Mouse (Mus musculus) kidney, embryonic 15.5 days (tissue): ENCODE results near the gene Gm10974. TPM values are rescaled to one million over a fixed set of nuclear protein-coding genes. Genes with fewer than 3 reads are reported as not detected.

Experiments used
- ATAC-seq: fragments of 200-750 bp; cut with Nextera tagmentation; replicated peaks from 2 replicates; pipeline ENCODE4 v1.8.0; 2017; ENCODE audit warnings: moderate TSS enrichment; ENCODE audit not compliant: low FRiP score
- H3K27ac ChIP-seq: fragments of 300-500 bp; sonication (generic); 2 replicates; pipeline ENCODE4 v1.5.1; 2015; ENCODE audit warnings: mild to moderate bottlenecking, inconsistent platforms
- H3K27me3 ChIP-seq: fragments of 300-500 bp; sonication (generic); 2 replicates; pipeline ENCODE4 v1.6.1; 2015; ENCODE audit warnings: inconsistent platforms
- H3K36me3 ChIP-seq: fragments of 300-500 bp; sonication (generic); 2 replicates; pipeline ENCODE4 v1.6.1; 2015; ENCODE audit warnings: inconsistent platforms
- H3K4me1 ChIP-seq: fragments of 300-500 bp; sonication (generic); 2 replicates; pipeline ENCODE4 v1.6.1; 2015; ENCODE audit warnings: inconsistent platforms
- H3K4me2 ChIP-seq: fragments of 300-500 bp; sonication (generic); 2 replicates; pipeline ENCODE4 v1.6.1; 2015; ENCODE audit warnings: moderate library complexity, mild to moderate bottlenecking, inconsistent platforms
- H3K4me3 ChIP-seq: fragments of 300-500 bp; sonication (generic); replicated peaks from 2 replicates; pipeline ENCODE4 v1.5.1; 2015; ENCODE audit warnings: mild to moderate bottlenecking, inconsistent platforms
- H3K9ac ChIP-seq: fragments of 300-500 bp; sonication (generic); 2 replicates; pipeline ENCODE4 v1.6.1; 2015; ENCODE audit warnings: mild to moderate bottlenecking, inconsistent platforms
- H3K9me3 ChIP-seq: fragments of 300-500 bp; sonication (generic); replicated peaks from 2 replicates; pipeline ENCODE4 v1.6.1; 2016; ENCODE audit warnings: inconsistent platforms
- WGBS: fragments of 180-500 bp; shearing (Covaris S2); methylation state at CpG from one replicate; pipeline ENCODE4 v1.1.7; 2015; ENCODE audit warnings: mixed read lengths; 5-methylcytosine and 5-hydroxymethylcytosine counted together
- polyA plus RNA-seq: library from polyadenylated mRNA; unstranded; fragments of >200 nt; fragmentation: Nextera tagmentation; extraction: Ambion mirVana; gene quantifications from 2 replicates; pipeline ENCODE4 v1.2.1, GENCODE M21; 2015

Gm10974 gene
- polyA plus RNA-seq, 1 experiment from 2014 or later: not detected

- Histone ChIP-seq H3K27me3 (no peaks in the 10 kb centered on the region), H3K36me3 (no peaks in the 10 kb centered on the region), H3K27ac (peak within 1 kb of the TSS; percentile 79), H3K9ac (peak within 1 kb of the TSS; percentile 95), H3K4me2 (peak within 1 kb of the TSS; percentile 95), H3K9me3 (no peaks in the 10 kb centered on the region), H3K4me3 (peak within 1 kb of the TSS; percentile 79), H3K4me1 (peaks cover 35% of the 10 kb centered on the region)
- ATAC-seq: peak; percentile 87
- WGBS: under 1% methylated on average over 70 of the region's 70 CpGs
These were observed 22.3 kb downstream of the Gm10974 start, which contains the start of gene Lrrk1 for GRCm38 (mm10) chr7:66387813-66388521. TSS of gene Lrrk1 (minus strand) at chr7:66388350.

- peak; percentile 67; the same call in 1 of the 2 replicates for ATAC-seq
- no peaks in the 10 kb centered on the region for H3K36me3 ChIP-seq
- no peaks in the 10 kb centered on the region for H3K27me3 ChIP-seq
- peak overlapping the region; percentile 95 for H3K9ac ChIP-seq
- H3K4me2 ChIP-seq: peak overlapping the region; percentile 95
- peak overlapping the region; percentile 79 for H3K27ac ChIP-seq
- H3K4me1 ChIP-seq: peaks cover 30% of the 10 kb centered on the region
- H3K4me3 ChIP-seq: peak overlapping the region; percentile 79
- WGBS: 11% methylated on average over 28 of the region's 28 CpGs
- H3K9me3 ChIP-seq: no peaks in the 10 kb centered on the region
These were observed 23.2 kb downstream of the Gm10974 start for GRCm38 (mm10) chr7:66388621-66389532.

- H3K36me3 ChIP-seq: no peaks in the 10 kb centered on the region
- H3K27ac ChIP-seq: no peak overlapping the region
- H3K4me2 ChIP-seq: no peak overlapping the region
- H3K4me3 ChIP-seq: no peak overlapping the region
- ATAC-seq: peak; percentile 81
- H3K9me3 ChIP-seq: no peaks in the 10 kb centered on the region
- 28% methylated on average over 3 of the region's 3 CpGs for WGBS
- no peak overlapping the region for H3K9ac ChIP-seq
- H3K4me1 ChIP-seq: peaks cover 14% of the 10 kb centered on the region; the same call in 1 of the 2 replicates
- no peaks in the 10 kb centered on the region for H3K27me3 ChIP-seq
These were observed 31.6 kb downstream of the Gm10974 start for GRCm38 (mm10) chr7:66397288-66397687.

- no peak for ATAC-seq
- H3K27me3 ChIP-seq: no peaks in the 10 kb centered on the region
- no peak overlapping the region for H3K27ac ChIP-seq
- 45% methylated on average over 8 of the region's 8 CpGs for WGBS
- H3K36me3 ChIP-seq: no peaks in the 10 kb centered on the region
- H3K4me1 ChIP-seq: peaks cover 39% of the 10 kb centered on the region
- H3K9ac ChIP-seq: no peak overlapping the region
- no peak overlapping the region for H3K4me2 ChIP-seq
- H3K4me3 ChIP-seq: no peak overlapping the region
- no peaks in the 10 kb centered on the region for H3K9me3 ChIP-seq
These were observed 35.9 kb downstream of the Gm10974 start for GRCm38 (mm10) chr7:66401605-66402004.

- no peak overlapping the region for H3K4me2 ChIP-seq
- H3K9ac ChIP-seq: no peak overlapping the region
- 80% methylated on average over 5 of the region's 5 CpGs for WGBS
- no peaks in the 10 kb centered on the region for H3K36me3 ChIP-seq
- H3K27ac ChIP-seq: no peak overlapping the region
- no peaks in the 10 kb centered on the region for H3K9me3 ChIP-seq
- no peaks in the 10 kb centered on the region for H3K27me3 ChIP-seq
- no peak overlapping the region for H3K4me3 ChIP-seq
- ATAC-seq: no peak
- peaks cover 38% of the 10 kb centered on the region for H3K4me1 ChIP-seq
These were observed 37.2 kb downstream of the Gm10974 start for GRCm38 (mm10) chr7:66402876-66403275.

GRCm38 (mm10) chr7:66404141-66404540 lies 38.4 kb downstream of the Gm10974 start:
- WGBS: 27% methylated on average over 10 of the region's 10 CpGs
- Histone ChIP-seq H3K4me2 (no peak overlapping the region), H3K36me3 (no peaks in the 10 kb centered on the region), H3K9ac (no peak overlapping the region), H3K27me3 (no peaks in the 10 kb centered on the region), H3K4me1 (peaks cover 38% of the 10 kb centered on the region), H3K9me3 (no peaks in the 10 kb centered on the region), H3K27ac (no peak overlapping the region), H3K4me3 (no peak overlapping the region)
- ATAC-seq: no peak

GRCm38 (mm10) chr7:66404802-66405201 lies 39.1 kb downstream of the Gm10974 start:
- H3K4me2 ChIP-seq: no peak overlapping the region
- 65% methylated on average over 4 of the region's 4 CpGs for WGBS
- H3K9ac ChIP-seq: no peak overlapping the region
- H3K27ac ChIP-seq: no peak overlapping the region
- no peaks in the 10 kb centered on the region for H3K9me3 ChIP-seq
- no peaks in the 10 kb centered on the region for H3K36me3 ChIP-seq
- ATAC-seq: no peak
- H3K4me1 ChIP-seq: peaks cover 38% of the 10 kb centered on the region
- no peaks in the 10 kb centered on the region for H3K27me3 ChIP-seq
- H3K4me3 ChIP-seq: no peak overlapping the region

- Histone ChIP-seq H3K9me3 (no peaks in the 10 kb centered on the region), H3K27ac (0 out of 2 replicates have a peak overlapping the region, but pooled peaks have one; percentile 37), H3K4me3 (no peak overlapping the region), H3K36me3 (no peaks in the 10 kb centered on the region), H3K9ac (no peak overlapping the region), H3K4me1 (peaks cover 38% of the 10 kb centered on the region), H3K4me2 (no peak overlapping the region), H3K27me3 (no peaks in the 10 kb centered on the region)
- ATAC-seq: 0 out of 2 replicates have a peak, but pooled peaks have one; percentile 23
- WGBS: 46% methylated on average over 11 of the region's 11 CpGs
These were observed 39.8 kb downstream of the Gm10974 start for GRCm38 (mm10) chr7:66405541-66405940.

- WGBS: 48% methylated on average over 13 of the region's 13 CpGs
- Histone ChIP-seq H3K27me3 (no peaks in the 10 kb centered on the region), H3K9ac (no peak overlapping the region), H3K9me3 (no peaks in the 10 kb centered on the region), H3K27ac (0 out of 2 replicates have a peak overlapping the region, but pooled peaks have one; percentile 37), H3K36me3 (no peaks in the 10 kb centered on the region), H3K4me3 (no peak overlapping the region), H3K4me1 (peaks cover 37% of the 10 kb centered on the region), H3K4me2 (no peak overlapping the region)
- no peak for ATAC-seq
These were observed 40.4 kb downstream of the Gm10974 start for GRCm38 (mm10) chr7:66405951-66406721.

- H3K27me3 ChIP-seq: no peaks in the 10 kb centered on the region
- no peaks in the 10 kb centered on the region for H3K36me3 ChIP-seq
- no peak overlapping the region for H3K27ac ChIP-seq
- H3K4me2 ChIP-seq: no peak overlapping the region
- no peak overlapping the region for H3K4me3 ChIP-seq
- WGBS: 68% methylated on average over 8 of the region's 8 CpGs
- no peak for ATAC-seq
- H3K9ac ChIP-seq: no peak overlapping the region
- H3K4me1 ChIP-seq: peaks cover 29% of the 10 kb centered on the region
- H3K9me3 ChIP-seq: no peaks in the 10 kb centered on the region
These were observed 41.3 kb downstream of the Gm10974 start for GRCm38 (mm10) chr7:66406971-66407370.

- Histone ChIP-seq H3K27me3 (no peaks in the 10 kb centered on the region), H3K4me3 (no peak overlapping the region), H3K36me3 (no peaks in the 10 kb centered on the region), H3K27ac (no peak overlapping the region), H3K9ac (no peak overlapping the region), H3K4me2 (no peak overlapping the region), H3K4me1 (peaks cover 22% of the 10 kb centered on the region), H3K9me3 (no peaks in the 10 kb centered on the region)
- 70% methylated on average over 6 of the region's 6 CpGs for WGBS
- no peak for ATAC-seq
These were observed 43.7 kb downstream of the Gm10974 start for GRCm38 (mm10) chr7:66409433-66409832.
